Mouse (Mus musculus): ENCODE results near the gene Krt76.

The Krt76 gene

DNA sequence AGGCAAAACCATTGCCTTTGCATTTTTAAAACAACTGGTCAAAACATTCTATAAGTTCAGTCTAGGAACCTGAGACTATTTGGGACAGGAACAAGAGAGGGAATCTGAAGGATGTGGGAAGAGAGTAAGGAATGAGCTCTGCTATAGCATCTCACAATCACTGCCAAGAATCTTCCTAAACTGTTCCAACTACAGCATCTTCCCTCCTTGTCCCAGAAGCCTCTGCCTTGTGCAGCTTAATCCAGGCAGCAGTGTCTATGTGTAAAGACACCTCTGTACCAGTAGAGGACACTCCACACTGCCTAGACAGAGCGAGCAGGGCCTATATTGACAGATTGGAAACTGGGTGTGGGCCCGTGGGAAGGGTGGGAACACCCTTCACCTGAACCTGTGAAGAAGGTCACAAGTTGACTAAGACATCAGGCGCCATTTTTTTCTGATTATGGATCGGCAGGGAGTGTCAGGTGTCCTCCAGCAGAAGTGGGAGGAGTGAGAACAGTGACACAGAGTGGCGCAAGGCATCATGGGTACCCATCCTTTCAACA lies 57.9 kb downstream of the Krt76 start:
- no peak for TF ChIP-seq GATA4 (IDR thresholded peaks at IDR 0.05; ENCODE audit: insufficient replicate concordance, low read length)

Measured in liver, adult (tissue).